Mouse (Mus musculus): ENCODE results near the gene Sfxn5. TPM values are rescaled to one million over a fixed set of nuclear protein-coding genes. Genes with fewer than 3 reads are reported as not detected.
A peak's percentile ranks its signal among the peaks of the same experiment; 100 is the strongest.

Gene Sfxn5
- total and polyA plus RNA-seq, 2 experiments from 2014 or later: 108 to 151 TPM

- H3K4me2 ChIP-seq (ENCODE audit: low read depth, low read length): no peak overlapping the region
- TF ChIP-seq CTCF (IDR thresholded peaks at IDR 0.05; ENCODE audit: low read depth): no peak
Measured at GRCm38 (mm10) chr6:85336944-85337343, 3.7 kb upstream of the Sfxn5 start.

GRCm38 (mm10) chr6:85335352-85335751, 2.1 kb upstream of the Sfxn5 start:
- Histone ChIP-seq H3K4me2 (ENCODE audit: low read depth, low read length) (no peak overlapping the region), H3K9me3 (ENCODE audit: low read length) (no peaks in the 10 kb centered on the region), H3K27ac (no peak overlapping the region), H3K9ac (replicated peaks; ENCODE audit: low read length) (no peak overlapping the region), H3K4me3 (ENCODE audit: low read length) (no peak overlapping the region), H3K27me3 (ENCODE audit: insufficient read depth, low read length) (no peaks in the 10 kb centered on the region), H3K36me3 (ENCODE audit: insufficient read depth, low read length) (peaks cover 6% of the 10 kb centered on the region; the same call in 1 of the 2 replicates), H3K4me1 (ENCODE audit: insufficient read depth, low read length) (no peaks in the 10 kb centered on the region)
- 47% methylated on average over 3 of the region's 3 CpGs for WGBS
- no peak for TF ChIP-seq CTCF (IDR thresholded peaks at IDR 0.05; ENCODE audit: low read depth)
- ATAC-seq (no peak), DNase-seq (ENCODE audit: low spot score) (no peak)

More at GRCm38 (mm10) chr6:85336944-85337343, 3.7 kb upstream of the Sfxn5 start:
- ATAC-seq: no peak
- H3K4me1 ChIP-seq (ENCODE audit: insufficient read depth, low read length): no peaks in the 10 kb centered on the region
- H3K27me3 ChIP-seq (ENCODE audit: insufficient read depth, low read length): no peaks in the 10 kb centered on the region
- no peak for DNase-seq (ENCODE audit: low spot score)
- no peaks in the 10 kb centered on the region for H3K9me3 ChIP-seq (ENCODE audit: low read length)
- 85% methylated on average over 9 of the region's 9 CpGs for WGBS
- no peak overlapping the region for H3K27ac ChIP-seq
- no peak overlapping the region for H3K4me3 ChIP-seq (ENCODE audit: low read length)
- peaks cover 6% of the 10 kb centered on the region; the same call in 1 of the 2 replicates for H3K36me3 ChIP-seq (ENCODE audit: insufficient read depth, low read length)
- H3K9ac ChIP-seq (replicated peaks; ENCODE audit: low read length): no peak overlapping the region

GRCm38 (mm10) chr6:85334851-85335250, 1.6 kb upstream of the Sfxn5 start:
- Histone ChIP-seq H3K4me2 (ENCODE audit: low read depth, low read length) (no peak overlapping the region), H3K4me3 (ENCODE audit: low read length) (no peak overlapping the region), H3K36me3 (ENCODE audit: insufficient read depth, low read length) (peaks cover 6% of the 10 kb centered on the region; the same call in 1 of the 2 replicates), H3K27me3 (ENCODE audit: insufficient read depth, low read length) (no peaks in the 10 kb centered on the region), H3K4me1 (ENCODE audit: insufficient read depth, low read length) (no peaks in the 10 kb centered on the region), H3K9me3 (ENCODE audit: low read length) (no peaks in the 10 kb centered on the region), H3K27ac (no peak overlapping the region; the same call in 1 of the 2 replicates), H3K9ac (replicated peaks; ENCODE audit: low read length) (no peak overlapping the region)
- DNase-seq (ENCODE audit: low spot score) (no peak), ATAC-seq (no peak)
- 58% methylated on average over 5 of the region's 5 CpGs for WGBS
- TF ChIP-seq CTCF (IDR thresholded peaks at IDR 0.05; ENCODE audit: low read depth): no peak

- DNase-seq (ENCODE audit: low spot score) (no peak), ATAC-seq (no peak)
- no peak overlapping the region for H3K4me3 ChIP-seq (ENCODE audit: low read length)
- TF ChIP-seq CTCF (IDR thresholded peaks at IDR 0.05; ENCODE audit: low read depth): no peak
- peaks cover 6% of the 10 kb centered on the region; the same call in 1 of the 2 replicates for H3K36me3 ChIP-seq (ENCODE audit: insufficient read depth, low read length)
- H3K9ac ChIP-seq (replicated peaks; ENCODE audit: low read length): peak overlapping the region; percentile 84; the same call in 1 of the 2 replicates
- H3K9me3 ChIP-seq (ENCODE audit: low read length): no peaks in the 10 kb centered on the region
- no peaks in the 10 kb centered on the region for H3K4me1 ChIP-seq (ENCODE audit: insufficient read depth, low read length)
- H3K4me2 ChIP-seq (ENCODE audit: low read depth, low read length): peak overlapping the region; percentile 98; the same call in 1 of the 2 replicates
- H3K27ac ChIP-seq: peak overlapping the region; percentile 97; the same call in 1 of the 2 replicates
- no peaks in the 10 kb centered on the region for H3K27me3 ChIP-seq (ENCODE audit: insufficient read depth, low read length)
Measured at GRCm38 (mm10) chr6:85334251-85334650, 1.0 kb upstream of the Sfxn5 start.

- Histone ChIP-seq H3K4me3 (ENCODE audit: low read length) (peak overlapping the region; percentile 77), H3K27ac (peak overlapping the region; percentile 97), H3K9me3 (ENCODE audit: low read length) (no peaks in the 10 kb centered on the region), H3K27me3 (ENCODE audit: insufficient read depth, low read length) (no peaks in the 10 kb centered on the region), H3K4me1 (ENCODE audit: insufficient read depth, low read length) (no peaks in the 10 kb centered on the region), H3K4me2 (ENCODE audit: low read depth, low read length) (peak overlapping the region; percentile 98), H3K9ac (replicated peaks; ENCODE audit: low read length) (peak overlapping the region; percentile 84), H3K36me3 (ENCODE audit: insufficient read depth, low read length) (peaks cover 6% of the 10 kb centered on the region; the same call in 1 of the 2 replicates)
- WGBS: 1% methylated on average over 13 of the region's 13 CpGs
- TF ChIP-seq CTCF (IDR thresholded peaks at IDR 0.05; ENCODE audit: low read depth): no peak
- ATAC-seq (peak; percentile 7; the same call in 1 of the 2 replicates), DNase-seq (ENCODE audit: low spot score) (peak; percentile 75)
Measured at GRCm38 (mm10) chr6:85333732-85334131, 510 bp upstream of the Sfxn5 start.

GRCm38 (mm10) chr6:85332351-85332999, 747 bp downstream of the Sfxn5 start:
- Histone ChIP-seq H3K9ac (replicated peaks; ENCODE audit: low read length) (peak overlapping the region; percentile 84), H3K9me3 (ENCODE audit: low read length) (no peaks in the 10 kb centered on the region), H3K27me3 (ENCODE audit: insufficient read depth, low read length) (no peaks in the 10 kb centered on the region), H3K27ac (peak overlapping the region; percentile 97), H3K4me1 (ENCODE audit: insufficient read depth, low read length) (no peaks in the 10 kb centered on the region), H3K4me3 (ENCODE audit: low read length) (peak overlapping the region; percentile 77), H3K4me2 (ENCODE audit: low read depth, low read length) (peak overlapping the region; percentile 98), H3K36me3 (ENCODE audit: insufficient read depth, low read length) (peaks cover 4% of the 10 kb centered on the region; the same call in 1 of the 2 replicates)
- ATAC-seq (no peak), DNase-seq (ENCODE audit: low spot score) (peak; percentile 37)
- under 1% methylated on average over 41 of the region's 41 CpGs for WGBS
- no peak for TF ChIP-seq CTCF (IDR thresholded peaks at IDR 0.05; ENCODE audit: low read depth)

GRCm38 (mm10) chr6:85331736-85332135, 1.5 kb downstream of the Sfxn5 start:
- no peaks in the 10 kb centered on the region for H3K9me3 ChIP-seq (ENCODE audit: low read length)
- TF ChIP-seq CTCF (IDR thresholded peaks at IDR 0.05; ENCODE audit: low read depth): no peak
- peak overlapping the region; percentile 84; the same call in 1 of the 2 replicates for H3K9ac ChIP-seq (replicated peaks; ENCODE audit: low read length)
- H3K36me3 ChIP-seq (ENCODE audit: insufficient read depth, low read length): no peaks in the 10 kb centered on the region
- DNase-seq (ENCODE audit: low spot score) (no peak), ATAC-seq (no peak)
- WGBS: 15% methylated on average over 8 of the region's 8 CpGs
- no peaks in the 10 kb centered on the region for H3K27me3 ChIP-seq (ENCODE audit: insufficient read depth, low read length)
- no peak overlapping the region; the same call in 1 of the 2 replicates for H3K27ac ChIP-seq
- peak overlapping the region; percentile 98 for H3K4me2 ChIP-seq (ENCODE audit: low read depth, low read length)
- H3K4me3 ChIP-seq (ENCODE audit: low read length): peak overlapping the region; percentile 77
- no peaks in the 10 kb centered on the region for H3K4me1 ChIP-seq (ENCODE audit: insufficient read depth, low read length)

Measured in hindbrain, postnatal 0 days (tissue).